21 mouse cellular contexts compared by ENCODE assay signal in genomic region chr7:101416391-101416790, GRCm38 (mm10). TPM values are rescaled to one million over a fixed set of nuclear protein-coding genes. Genes with fewer than 3 reads are reported as not detected.
"Had no signal": no experiment of that assay in that cellular context is flagged by ENCODE, and none has a peak within 500 bp of the region (broad histone marks: within the 10 kb centered on the region; RNA-seq: fewer than 3 reads in every experiment).

No protein-coding gene starts in this region.

- H3K9ac ChIP-seq: liver, embryonic 14.5 days; midbrain, embryonic 12.5 days; neural tube, embryonic 13.5 days; neural tube, embryonic 15.5 days; stomach, embryonic 15.5 days had no signal

- DNase-seq: lung, adult 18-20 months; lung, postnatal 10 days; lung, postnatal 4 days; midbrain, embryonic 14.5 days; retina, postnatal 1 day; right cerebral cortex, postnatal 14 days; right cerebral cortex, postnatal 4 days; spleen, adult 18-20 months; thymus, adult 18-20 months; thymus, postnatal 14 days; thymus, postnatal 36 days had no signal

- H3K9me3 ChIP-seq: midbrain, embryonic 10.5 days; midbrain, embryonic 12.5 days; neural tube, embryonic 13.5 days; neural tube, embryonic 15.5 days; stomach, embryonic 15.5 days had no signal

- H3K4me2 ChIP-seq: midbrain, embryonic 12.5 days; neural tube, embryonic 13.5 days; neural tube, embryonic 15.5 days; stomach, embryonic 15.5 days had no signal

- H3K27ac ChIP-seq: liver, embryonic 14.5 days; midbrain, embryonic 12.5 days; neural tube, embryonic 13.5 days; stomach, embryonic 15.5 days had no signal

- H3K4me3 ChIP-seq: midbrain, embryonic 10.5 days; midbrain, embryonic 12.5 days; myocyte; neural tube, embryonic 13.5 days; neural tube, embryonic 15.5 days; stomach, embryonic 15.5 days had no signal

- H3K36me3 ChIP-seq: midbrain, embryonic 10.5 days; midbrain, embryonic 12.5 days; neural tube, embryonic 13.5 days; neural tube, embryonic 15.5 days had no signal

RNA-seq across cellular contexts. Expression of gene Gm45837, which starts 5.7 kb away (rescaled TPM):
- total RNA-seq: megakaryocyte-erythroid progenitor cell, adult 5-6 weeks had no signal
- polyA plus RNA-seq: liver, embryonic 14.5 days; midbrain, embryonic 12.5 days; midbrain, embryonic 14.5 days; neural tube, embryonic 11.5 days; neural tube, embryonic 13.5 days; thymus, postnatal 0 days had no signal
